Mouse (Mus musculus) small intestine, adult 2 months (tissue): ENCODE data around the gene Itgb1bp1.

Source experiments
- CTCF ChIP-seq: fragments of 200-500 bp; IDR thresholded peaks from 2 replicates; pipeline ENCODE4 v1.5.1; 2012; ENCODE audit warnings: low read depth, mild to moderate bottlenecking, control low read depth, inconsistent platforms, low read length, moderate library complexity, mixed read lengths; ENCODE audit not compliant: insufficient replicate concordance, insufficient read length; ENCODE audit errors: extremely low read depth
- POLR2A ChIP-seq: fragments of 200-500 bp; IDR thresholded peaks from 2 replicates; pipeline ENCODE4 v1.6.1; 2012; ENCODE audit warnings: low read depth, mild to moderate bottlenecking, control low read depth, inconsistent platforms, low read length, moderate library complexity

GRCm38 (mm10) chr12:21265946-21266783, 19.9 kb downstream of the Itgb1bp1 start:
- TF ChIP-seq POLR2A (no peak), CTCF (peak; percentile 77; the same call in 1 of the 2 replicates)
